Mouse (Mus musculus): Measurements from ENCODE around the gene Fndc9.
A peak's percentile ranks its signal among the peaks of the same experiment; 100 is the strongest.

Gene Fndc9

GRCm38 (mm10) chr11:46235334-46235733 is at the start of gene Fndc9:
TSS of gene Fndc9 (plus strand) at chr11:46235531.
- DNase-seq (ENCODE audit: extremely low spot score), result no peak

GRCm38 (mm10) chr11:46188283-46188682 is 47.0 kb upstream of the Fndc9 start:
- no peak for DNase-seq (ENCODE audit: extremely low spot score)

- DNase-seq (ENCODE audit: extremely low spot score), result no peak
Observed at GRCm38 (mm10) chr11:46194175-46194574, 41.2 kb upstream of the Fndc9 start.

- no peak for DNase-seq (ENCODE audit: extremely low spot score)
Observed at GRCm38 (mm10) chr11:46200664-46201063, 34.7 kb upstream of the Fndc9 start.

- peak; percentile 17 for DNase-seq (ENCODE audit: extremely low spot score)
Observed at GRCm38 (mm10) chr11:46201636-46202546, 33.4 kb upstream of the Fndc9 start.

GRCm38 (mm10) chr11:46202547-46202887 is 32.8 kb upstream of the Fndc9 start:
- no peak for DNase-seq (ENCODE audit: extremely low spot score)

GRCm38 (mm10) chr11:46204841-46205240 is 30.5 kb upstream of the Fndc9 start:
- no peak for DNase-seq (ENCODE audit: extremely low spot score)

- DNase-seq (ENCODE audit: extremely low spot score), result peak; percentile 20
Observed at GRCm38 (mm10) chr11:46205639-46206409, 29.5 kb upstream of the Fndc9 start.

- DNase-seq (ENCODE audit: extremely low spot score), result no peak
Observed at GRCm38 (mm10) chr11:46209884-46210283, 25.4 kb upstream of the Fndc9 start.

- DNase-seq (ENCODE audit: extremely low spot score), result no peak
Observed at GRCm38 (mm10) chr11:46211858-46212257, 23.5 kb upstream of the Fndc9 start.

GRCm38 (mm10) chr11:46213844-46214243 is 21.5 kb upstream of the Fndc9 start:
- peak; percentile 45 for DNase-seq (ENCODE audit: extremely low spot score)

- peak; percentile 26 for DNase-seq (ENCODE audit: extremely low spot score)
Observed at GRCm38 (mm10) chr11:46214368-46215230, 20.7 kb upstream of the Fndc9 start.

GRCm38 (mm10) chr11:46215354-46215753 is 20.0 kb upstream of the Fndc9 start:
- peak; percentile 84 for DNase-seq (ENCODE audit: extremely low spot score)

GRCm38 (mm10) chr11:46216669-46217068 is 18.7 kb upstream of the Fndc9 start:
- DNase-seq (ENCODE audit: extremely low spot score), result peak; percentile 11

- no peak for DNase-seq (ENCODE audit: extremely low spot score)
Observed at GRCm38 (mm10) chr11:46217686-46218085, 17.6 kb upstream of the Fndc9 start.

- DNase-seq (ENCODE audit: extremely low spot score), result peak; percentile 10
Observed at GRCm38 (mm10) chr11:46218584-46218983, 16.7 kb upstream of the Fndc9 start.

GRCm38 (mm10) chr11:46219380-46219779 is 16.0 kb upstream of the Fndc9 start:
- DNase-seq (ENCODE audit: extremely low spot score), result no peak

- DNase-seq (ENCODE audit: extremely low spot score), result no peak
Observed at GRCm38 (mm10) chr11:46220211-46220610, 15.1 kb upstream of the Fndc9 start.

GRCm38 (mm10) chr11:46223575-46223974 is 11.8 kb upstream of the Fndc9 start:
- no peak for DNase-seq (ENCODE audit: extremely low spot score)

- DNase-seq (ENCODE audit: extremely low spot score), result no peak
Observed at GRCm38 (mm10) chr11:46225345-46225744, 10.0 kb upstream of the Fndc9 start.

- DNase-seq (ENCODE audit: extremely low spot score), result no peak
Observed at GRCm38 (mm10) chr11:46230184-46230583, 5.1 kb upstream of the Fndc9 start.

GRCm38 (mm10) chr11:46232803-46233202 is 2.5 kb upstream of the Fndc9 start:
- DNase-seq (ENCODE audit: extremely low spot score), result no peak
